Mouse (Mus musculus) adrenal gland, postnatal 10 days (tissue): ENCODE results near the gene Ogfod2. TPM values are rescaled to one million over a fixed set of nuclear protein-coding genes. Genes with fewer than 3 reads are reported as not detected.
A peak's percentile ranks its signal among the peaks of the same experiment; 100 is the strongest.

Experiments used
- DNase-seq: peaks from one replicate; pipeline ENCODE4 v3.0.0; 2021; ENCODE audit warnings: mixed read lengths
- long read RNA-seq, 2 experiments: library from polyadenylated mRNA; stranded (forward); transcript quantifications; one replicate each; pipeline ENCODE4 v2.0.0; 2021
- total RNA-seq, 2 experiments: library from RNA; stranded (reverse); gene quantifications; 2 replicates each; pipeline ENCODE4 v1.2.3; 2021

Gene Ogfod2
- total RNA-seq = 10 to 100 TPM; 31.1 to 36.6 TPM
- long read RNA-seq, experiment 1, transcript Ogfod2-202 (7 exons, 1,474 nt) = minor isoform, 7 of 92 reads
- long read RNA-seq, experiment 1, transcript Ogfod2-209 (6 exons, 818 nt) = minor isoform, 11 of 92 reads
- long read RNA-seq, experiment 1, transcript Ogfod2-201 (7 exons, 1,596 nt) = major isoform, 33 of 92 reads
- long read RNA-seq, experiment 1, partial matches to known transcripts = 11 of 92 reads
- long read RNA-seq, experiment 1, other reads (novel, unspliced or antisense) = 25 of 92 reads
- long read RNA-seq, experiment 2, transcript Ogfod2-202 (7 exons, 1,474 nt) = minor isoform, 6 of 40 reads
- long read RNA-seq, experiment 2, transcript Ogfod2-201 (7 exons, 1,596 nt) = major isoform, 14 of 40 reads
- long read RNA-seq, experiment 2, partial matches to known transcripts = 6 of 40 reads
- long read RNA-seq, experiment 2, other reads (novel, unspliced or antisense) = 8 of 40 reads

DNA sequence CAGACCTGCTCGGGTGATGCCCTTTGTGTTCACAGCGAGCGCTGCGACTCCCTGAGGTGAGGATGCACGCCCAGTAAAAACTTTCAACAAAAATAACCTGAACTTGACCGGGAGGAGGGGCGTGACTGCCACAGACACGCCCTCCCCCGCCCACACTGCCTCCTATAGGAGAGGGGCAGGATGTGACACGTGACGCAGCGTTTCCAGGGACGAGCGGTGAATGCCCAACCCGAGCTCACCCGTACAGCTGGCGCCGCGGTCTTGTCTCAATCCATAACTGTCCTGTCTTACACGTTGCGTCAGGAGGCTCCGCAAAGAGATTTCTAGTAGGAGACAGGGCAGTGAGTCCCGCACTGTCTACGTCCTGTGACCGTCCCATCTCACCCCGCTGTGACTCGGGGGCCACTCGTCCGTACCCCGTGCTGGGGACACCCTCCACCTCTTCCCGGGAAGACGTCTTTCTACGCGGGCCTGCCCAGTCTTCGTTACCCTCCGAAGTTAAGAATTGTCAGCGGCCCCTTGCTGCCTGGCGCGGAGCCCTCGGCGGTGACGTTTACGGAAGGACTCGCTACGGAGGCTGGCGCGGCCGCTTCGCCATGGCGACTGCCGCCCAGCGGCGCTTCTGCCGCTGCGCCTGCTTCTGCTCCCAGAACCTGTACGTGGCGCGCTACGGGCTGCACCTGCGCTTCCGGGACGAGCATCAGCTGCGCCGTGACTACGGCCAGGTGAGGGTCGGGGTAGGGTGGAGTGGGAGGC lies at the start of gene Ogfod2:
Ogfod2 (plus strand) TSS at position 556 of the 756 bp plus-strand sequence.
- peak; percentile 96 for DNase-seq

- no peak for DNase-seq
These were observed 42.4 kb upstream of the Ogfod2 start for GRCm38 (mm10) chr5:124069657-124070056.

- DNase-seq = no peak
These were observed 38.4 kb upstream of the Ogfod2 start for GRCm38 (mm10) chr5:124073682-124074081.

DNA sequence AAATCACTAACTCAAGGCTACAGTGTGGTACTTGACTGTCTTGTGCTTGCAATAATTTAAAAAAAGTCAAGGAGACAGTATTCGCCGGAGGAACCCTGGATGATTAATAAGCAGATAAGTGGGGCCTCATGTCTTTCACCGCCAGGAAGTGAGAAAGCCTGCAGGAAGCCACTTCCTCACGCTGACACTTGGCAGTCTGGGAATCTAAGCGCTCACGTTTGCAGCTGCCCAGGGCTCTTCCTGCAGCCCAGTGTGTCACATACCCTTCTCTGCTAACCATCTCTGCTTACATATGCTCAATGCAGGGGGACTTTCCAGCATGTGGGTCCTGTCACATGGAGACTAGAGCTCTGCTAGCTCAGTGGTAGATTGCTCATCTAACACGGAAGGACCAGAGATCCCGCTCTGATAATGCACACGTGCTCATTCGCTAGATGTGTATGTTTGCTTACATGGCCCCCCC lies 37.2 kb upstream of the Ogfod2 start:
- peak; percentile 49 for DNase-seq

DNA sequence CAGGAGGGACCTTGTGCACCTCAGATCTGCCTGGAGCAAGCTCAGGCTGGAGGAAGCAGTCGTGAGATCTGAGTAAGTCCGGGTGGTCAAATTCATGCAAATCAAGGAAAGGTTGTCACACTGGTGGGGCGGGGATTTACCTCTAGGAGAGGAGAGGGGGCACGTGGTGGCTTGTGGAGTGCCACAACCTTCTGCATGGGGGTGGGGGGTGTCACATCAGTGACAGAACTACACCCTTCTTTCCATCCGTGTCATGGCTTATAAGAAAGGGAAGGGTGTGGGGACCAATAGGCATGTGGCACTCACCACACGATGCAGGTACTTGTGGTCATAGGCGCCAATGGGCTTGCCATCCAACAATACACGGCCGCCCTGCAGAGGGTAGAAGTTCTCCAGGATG lies 36.4 kb upstream of the Ogfod2 start:
- no peak for DNase-seq

DNA sequence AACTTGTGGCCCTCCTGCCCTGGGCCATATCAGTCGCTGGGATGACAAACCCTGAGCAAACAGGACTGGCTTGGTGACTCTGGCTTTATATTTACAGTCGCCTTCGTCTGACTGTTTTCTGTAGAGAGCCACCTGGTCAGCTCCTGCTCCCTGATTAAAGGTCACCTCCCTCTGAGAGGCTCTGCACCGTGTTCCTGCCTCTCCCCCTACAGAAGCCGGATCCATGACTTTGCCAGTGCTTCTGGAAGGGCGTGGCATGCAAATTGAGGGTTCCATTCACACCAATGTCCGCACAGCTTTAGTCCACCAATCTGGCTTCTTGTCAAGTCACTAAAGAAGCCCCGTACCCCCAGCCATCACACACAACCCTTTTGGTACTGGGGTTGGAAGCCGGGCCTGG lies 35.5 kb upstream of the Ogfod2 start:
- no peak for DNase-seq

DNA sequence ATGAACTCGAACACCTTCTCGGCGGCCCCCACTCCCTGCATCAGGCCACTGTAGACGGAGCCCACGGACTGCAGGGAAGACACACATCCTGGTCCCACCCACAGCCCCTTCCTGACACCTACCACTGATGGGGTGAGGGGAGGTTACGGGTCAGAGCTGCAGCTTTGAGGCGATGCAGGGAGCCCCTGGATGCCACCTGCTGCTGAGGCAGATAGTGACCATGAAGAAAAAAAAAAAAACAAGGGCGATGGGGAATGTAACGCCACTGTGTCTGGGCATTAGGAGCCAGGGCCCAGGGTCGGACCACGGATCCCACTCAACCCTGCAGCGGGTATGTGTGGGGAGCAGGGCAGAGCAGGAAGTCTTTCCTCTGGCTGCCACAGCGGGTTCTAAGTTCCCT lies 34.9 kb upstream of the Ogfod2 start:
- DNase-seq = no peak

GRCm38 (mm10) chr5:124077856-124078460 lies 34.1 kb upstream of the Ogfod2 start:
- DNase-seq = no peak

- no peak for DNase-seq
These were observed 33.2 kb upstream of the Ogfod2 start for GRCm38 (mm10) chr5:124078794-124079416.

- no peak for DNase-seq
These were observed 32.2 kb upstream of the Ogfod2 start for GRCm38 (mm10) chr5:124079880-124080279.

DNA sequence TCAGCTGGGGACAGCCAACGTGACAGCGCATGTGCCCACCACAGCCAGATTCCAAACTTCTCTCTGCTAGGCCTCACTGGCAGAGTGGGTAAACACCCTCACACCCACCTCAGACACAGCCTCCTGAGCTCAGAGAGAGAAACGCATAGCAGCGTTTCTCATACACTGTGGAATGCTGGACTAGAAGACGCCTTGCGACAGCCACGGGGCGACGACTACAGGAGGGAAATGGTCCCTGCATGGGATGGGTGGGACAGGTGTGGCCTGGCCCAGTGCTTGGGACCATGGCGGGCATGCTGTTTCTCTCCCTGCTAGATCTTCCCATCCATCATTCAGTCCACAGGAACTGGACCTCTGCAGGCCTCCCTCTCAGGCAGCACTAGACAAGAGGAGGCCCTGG lies 29.6 kb upstream of the Ogfod2 start:
- DNase-seq = no peak

- no peak for DNase-seq
These were observed 29.0 kb upstream of the Ogfod2 start for GRCm38 (mm10) chr5:124082941-124083688.

DNA sequence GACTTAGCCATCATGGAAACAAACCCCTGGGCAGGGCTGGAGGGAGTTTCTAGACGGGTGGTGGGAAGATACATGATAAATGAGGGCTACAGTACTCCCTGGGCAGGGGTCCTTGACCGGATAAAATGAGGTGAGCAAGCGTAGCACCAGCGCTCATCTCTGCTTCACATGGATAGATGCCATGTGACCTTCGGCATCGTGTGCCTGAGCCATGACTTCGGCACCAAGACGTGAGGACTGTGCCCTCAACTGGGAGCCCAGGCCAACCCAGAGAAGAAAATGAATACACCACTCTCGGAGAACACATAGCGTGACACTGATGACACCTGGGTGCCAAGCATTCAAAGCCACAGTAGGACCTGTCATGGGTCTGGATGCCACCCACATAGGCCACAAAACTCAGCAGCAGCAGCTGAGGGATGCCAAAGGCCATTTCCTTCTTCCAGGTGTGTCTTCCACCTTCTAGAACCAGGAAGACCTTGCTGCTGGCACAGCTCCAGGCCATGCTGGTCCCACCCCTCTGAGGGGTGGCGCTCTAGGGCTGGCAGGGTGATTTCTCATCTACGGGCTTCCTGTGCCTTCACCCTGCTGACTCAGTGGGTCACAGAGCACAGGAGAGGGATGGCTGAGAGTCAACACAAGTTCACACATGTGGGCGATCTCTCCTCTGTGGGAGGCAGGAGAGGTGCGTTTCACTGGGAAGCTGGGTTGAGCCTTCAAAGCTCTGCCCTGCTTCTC lies 28.1 kb upstream of the Ogfod2 start:
- no peak for DNase-seq

DNA sequence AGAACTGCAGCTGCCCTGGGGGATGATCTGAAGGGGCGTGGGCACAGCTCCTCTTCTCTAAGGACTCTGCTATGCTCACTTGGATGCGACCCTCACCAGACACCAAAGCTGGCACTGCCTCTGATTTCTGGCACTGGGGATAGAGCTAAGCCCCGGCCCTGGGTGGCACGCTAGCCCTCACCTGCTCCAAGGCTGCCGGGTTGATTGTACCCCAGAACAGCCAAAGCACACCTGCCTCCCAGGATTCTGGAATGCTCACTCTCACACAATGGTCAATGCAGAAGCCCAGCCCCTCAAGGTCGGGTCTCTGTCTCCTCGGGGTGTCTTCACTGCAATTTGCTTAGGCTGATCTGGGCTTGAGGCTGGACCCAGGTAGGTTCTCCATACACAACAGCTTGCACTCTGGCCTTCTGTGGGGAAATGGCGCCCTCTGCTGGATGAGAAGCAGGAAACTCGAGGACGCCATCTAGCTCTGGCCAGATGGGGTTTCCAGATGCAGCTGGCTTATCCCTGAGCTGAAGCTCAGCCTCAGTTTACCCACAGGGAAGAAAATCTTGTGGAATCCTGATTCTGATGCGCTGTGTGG lies 27.4 kb upstream of the Ogfod2 start:
- peak; percentile 91 for DNase-seq

DNA sequence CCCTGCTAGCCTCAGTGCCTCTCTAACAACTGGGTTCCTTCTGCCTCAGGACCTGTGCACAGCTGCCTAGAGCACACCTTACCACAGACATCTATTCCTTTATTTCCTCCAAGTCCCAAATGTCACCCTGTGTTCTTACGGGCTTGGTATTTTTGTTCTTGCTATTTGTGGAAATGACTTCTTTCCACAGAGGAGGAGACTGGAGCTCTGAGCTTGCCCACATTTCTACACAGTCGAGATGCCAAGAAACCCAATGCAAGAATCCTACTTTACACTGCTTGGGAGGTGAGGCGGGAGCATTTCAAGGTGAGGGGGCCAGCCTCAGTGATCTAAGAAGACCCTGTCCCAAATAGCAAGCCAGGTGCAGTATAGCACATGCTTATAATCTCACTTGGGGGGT lies 26.6 kb upstream of the Ogfod2 start:
- no peak for DNase-seq

DNA sequence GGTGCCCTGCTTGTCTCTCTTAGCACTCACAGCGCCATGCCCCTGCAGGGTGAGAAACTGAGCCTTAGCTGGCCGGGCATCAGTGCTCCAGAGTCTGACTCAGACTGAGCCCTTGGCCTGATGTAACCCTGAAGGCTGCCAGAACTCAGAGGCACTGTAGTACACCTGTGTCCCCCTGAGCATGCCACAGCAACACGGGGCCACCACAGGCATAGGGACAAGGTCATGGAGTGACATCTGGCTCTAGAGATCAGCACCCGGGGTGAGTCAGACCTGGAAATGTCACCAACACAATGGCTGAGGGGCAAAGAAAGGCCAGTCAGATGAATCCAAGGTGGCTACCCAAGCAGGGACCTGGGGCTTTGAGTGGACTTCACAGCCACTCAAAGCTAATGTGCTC lies 25.2 kb upstream of the Ogfod2 start:
- DNase-seq = peak; percentile 39

DNA sequence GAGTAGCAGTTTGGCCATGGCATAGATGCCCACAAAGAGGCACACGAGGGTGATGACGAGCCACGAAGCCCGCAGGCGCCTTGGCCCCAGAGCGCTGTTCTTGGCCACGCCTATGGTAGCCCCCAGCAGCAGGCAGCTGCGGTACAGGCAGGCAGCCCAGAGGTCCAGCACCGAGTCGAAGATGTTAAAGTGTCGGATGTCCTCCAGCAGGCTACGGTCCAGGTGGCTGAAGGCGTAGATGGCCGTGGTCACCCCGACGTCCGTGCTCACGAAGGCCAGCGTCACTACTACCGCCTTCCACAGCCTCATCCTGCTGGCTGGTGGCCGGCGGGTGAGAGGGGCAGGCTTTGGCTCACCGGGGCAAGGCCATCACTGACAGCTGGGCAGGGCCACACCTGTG lies 22.2 kb upstream of the Ogfod2 start:
- DNase-seq = no peak

- DNase-seq = no peak
These were observed 20.1 kb upstream of the Ogfod2 start for GRCm38 (mm10) chr5:124091951-124092406.

DNA sequence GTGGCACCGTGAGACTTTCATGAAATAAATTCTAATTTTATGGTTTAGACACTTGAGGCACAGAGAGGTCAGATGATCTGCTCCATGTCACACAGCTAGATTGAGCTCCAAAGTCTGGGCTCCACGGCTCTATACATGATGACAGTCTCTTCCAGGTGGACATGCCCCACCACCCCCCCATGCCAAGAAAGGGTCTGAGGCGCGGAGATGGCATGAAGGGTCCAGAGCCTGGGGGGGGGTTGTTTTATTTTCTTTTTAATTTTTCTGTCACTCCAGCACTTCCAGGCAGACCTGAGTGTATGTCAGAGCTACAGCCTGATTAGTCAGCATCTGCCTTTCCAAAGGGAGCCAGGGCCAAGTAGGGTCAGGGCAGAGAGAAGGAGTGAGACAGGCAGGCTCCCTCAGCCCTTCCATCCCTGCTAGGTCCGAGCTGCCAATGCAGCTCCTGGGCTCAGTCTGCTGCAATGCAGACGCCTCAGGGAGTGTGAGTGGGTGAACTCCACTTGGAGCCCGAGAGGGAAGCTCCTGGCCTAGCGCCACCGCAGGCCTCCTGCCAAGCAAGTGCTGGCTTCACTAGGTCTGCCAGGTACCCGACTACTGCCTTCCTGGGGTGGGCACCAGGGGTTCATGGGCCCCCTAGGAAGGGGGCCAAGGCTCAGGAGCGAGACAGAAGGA lies 18.8 kb upstream of the Ogfod2 start:
- DNase-seq = peak; percentile 86
